In genomic region chr2:146623052-146623451, GRCm38 (mm10) we compare ENCODE assay signal across 16 mouse cellular contexts.
"Had no signal": no experiment of that assay in that cellular context is flagged by ENCODE, and none has a peak within 500 bp of the region (broad histone marks: within the 10 kb centered on the region; RNA-seq: fewer than 3 reads in every experiment).

No protein-coding gene starts in this region.

- H3K9ac ChIP-seq: limb, embryonic 13.5 days; midbrain, embryonic 13.5 days; neural tube, embryonic 15.5 days had no signal

- DNase-seq: kidney, adult 8-10 months; kidney, postnatal 14 days; left cerebral cortex, postnatal 4 days; lung, adult 18-20 months; right cerebral cortex, adult 18-20 months; right cerebral cortex, postnatal 25 days; thymus, postnatal 36 days had no signal

- H3K9me3 ChIP-seq: limb, embryonic 13.5 days; midbrain, embryonic 13.5 days; neural tube, embryonic 15.5 days had no signal

- H3K36me3 ChIP-seq: limb, embryonic 13.5 days; midbrain, embryonic 13.5 days; neural tube, embryonic 15.5 days had no signal

- H3K27ac ChIP-seq: limb, embryonic 13.5 days; macrophage; midbrain, embryonic 13.5 days; neural tube, embryonic 15.5 days had no signal

- ATAC-seq: hindbrain, embryonic 16.5 days; inflammation-experienced regulatory T-cells, adult 6 months; intestine, postnatal 0 days; lung, postnatal 0 days; midbrain, embryonic 13.5 days had no signal

- H3K4me3 ChIP-seq: limb, embryonic 13.5 days; midbrain, embryonic 13.5 days; myocyte; neural tube, embryonic 15.5 days had no signal

- H3K4me1 ChIP-seq: midbrain, embryonic 13.5 days; neural tube, embryonic 15.5 days had no signal

- H3K4me2 ChIP-seq: limb, embryonic 13.5 days; midbrain, embryonic 13.5 days; neural tube, embryonic 15.5 days had no signal
